Mouse (Mus musculus): Measurements from ENCODE around the gene E130308A19Rik. TPM values are rescaled to one million over a fixed set of nuclear protein-coding genes. Genes with fewer than 3 reads are reported as not detected.

E130308A19Rik gene
- polyA plus RNA-seq, 1 experiment: 5.7 TPM

- TF ChIP-seq GATA1 (IDR thresholded peaks at IDR 0.05; ENCODE audit: low read length): no peak
Observed at GRCm38 (mm10) chr4:59802107-59802506, 176.1 kb downstream of the E130308A19Rik start.

DNA sequence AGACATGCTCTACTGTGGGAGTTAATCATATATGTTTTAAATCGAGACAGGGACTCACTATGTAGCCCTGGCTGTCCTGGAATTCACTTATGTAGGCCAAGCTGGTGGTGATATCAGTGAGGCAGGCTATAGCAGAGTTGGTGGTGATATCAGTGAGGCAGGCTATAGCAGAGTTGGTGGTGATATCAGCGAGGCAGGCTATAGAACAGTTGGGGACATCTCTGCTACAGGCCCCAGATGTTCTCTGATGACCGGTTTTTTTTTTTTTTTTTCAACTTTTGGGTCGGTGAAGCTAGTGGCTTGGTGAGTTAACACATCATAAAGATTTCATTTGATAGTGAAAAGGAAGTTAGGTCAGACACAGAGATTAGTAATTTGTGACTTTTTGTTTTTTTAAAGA is 176.8 kb downstream of the E130308A19Rik start:
- peak; percentile 45 for TF ChIP-seq GATA1 (IDR thresholded peaks at IDR 0.05; ENCODE audit: low read length)

DNA sequence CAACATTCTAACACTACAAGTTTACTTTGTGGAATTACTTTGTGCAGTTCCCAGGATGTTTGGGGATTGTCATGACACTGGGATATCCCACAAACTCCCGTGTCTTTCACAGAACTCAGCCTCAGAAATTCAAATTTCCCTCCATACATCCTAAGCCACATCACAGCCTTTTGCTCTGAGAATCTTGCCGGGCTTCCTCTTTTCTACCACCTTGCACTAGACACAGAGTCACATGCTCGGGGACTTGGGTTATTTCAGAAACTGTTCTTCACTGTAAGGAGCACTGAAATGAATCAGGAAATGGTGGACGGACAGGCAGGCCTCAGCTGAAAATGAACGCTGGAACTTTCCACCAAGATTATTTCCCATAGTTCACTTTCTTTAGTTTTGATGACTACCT is 177.3 kb downstream of the E130308A19Rik start:
- TF ChIP-seq GATA1 (IDR thresholded peaks at IDR 0.05; ENCODE audit: low read length): no peak

GRCm38 (mm10) chr4:59804754-59805153 is 178.7 kb downstream of the E130308A19Rik start:
- TF ChIP-seq GATA1 (IDR thresholded peaks at IDR 0.05; ENCODE audit: low read length): no peak

- no peak for TF ChIP-seq GATA1 (IDR thresholded peaks at IDR 0.05; ENCODE audit: low read length)
Observed at GRCm38 (mm10) chr4:59805181-59805967, 179.4 kb downstream of the E130308A19Rik start, which contains the start of gene Snx30. Snx30 (plus strand) TSS chr4:59805840.

GRCm38 (mm10) chr4:59805968-59806878 is 180.2 kb downstream of the E130308A19Rik start:
- TF ChIP-seq GATA1 (IDR thresholded peaks at IDR 0.05; ENCODE audit: low read length): no peak

- no peak for TF ChIP-seq GATA1 (IDR thresholded peaks at IDR 0.05; ENCODE audit: low read length)
Observed at GRCm38 (mm10) chr4:59806879-59807195, 180.8 kb downstream of the E130308A19Rik start.

DNA sequence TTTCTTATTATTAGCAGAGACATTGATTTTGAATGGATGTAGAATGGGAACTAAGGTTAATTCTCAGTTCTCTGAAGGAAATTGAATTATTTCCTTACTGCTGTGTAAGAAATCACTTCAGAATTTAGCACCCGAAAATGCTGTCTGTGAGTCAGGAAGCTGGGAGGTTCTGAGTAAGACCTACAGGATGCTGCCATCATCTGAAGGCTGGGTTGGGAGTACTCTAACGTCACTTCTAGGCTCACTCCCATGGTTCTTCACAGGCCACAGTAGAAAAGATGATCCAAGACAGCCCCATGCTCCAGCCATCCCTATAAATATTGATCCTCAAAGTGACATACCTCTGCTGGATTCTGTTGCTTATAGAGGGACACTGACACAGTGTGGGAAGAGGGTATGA is 181.5 kb downstream of the E130308A19Rik start:
- TF ChIP-seq GATA1 (IDR thresholded peaks at IDR 0.05; ENCODE audit: low read length): no peak

DNA sequence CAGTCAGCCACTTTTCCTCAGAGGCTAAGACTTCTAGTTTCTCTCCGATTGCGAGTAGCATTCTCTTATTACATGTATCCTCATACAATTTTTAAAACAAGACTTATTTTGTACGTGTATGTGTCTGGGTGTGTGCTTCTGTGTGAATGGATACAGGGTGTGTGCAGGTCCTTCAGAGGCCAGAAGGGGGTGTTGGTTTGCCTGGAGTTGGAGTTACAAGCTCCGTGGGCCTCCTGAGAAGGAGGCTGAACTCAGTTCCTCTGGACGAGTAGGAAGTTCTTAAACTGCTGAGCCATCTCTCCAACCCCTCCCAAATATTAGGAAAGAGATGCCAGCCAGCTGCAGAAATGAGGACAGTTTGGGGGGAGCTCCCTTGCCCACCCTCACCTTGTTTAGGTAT is 182.4 kb downstream of the E130308A19Rik start:
- TF ChIP-seq GATA1 (IDR thresholded peaks at IDR 0.05; ENCODE audit: low read length): no peak

Other genes starting within 250 kb of the E130308A19Rik start
- 2.2 and 2.8 TPM in 2 replicates for gene Susd1, start 187.6 kb upstream of the E130308A19Rik start, polyA plus RNA-seq (2012)
- 83.2 and 94.6 TPM in 2 replicates for gene Ptbp3, start 76.8 kb upstream of the E130308A19Rik start, polyA plus RNA-seq (2012)
- gene Hsdl2, start 44.6 kb upstream of the E130308A19Rik start, polyA plus RNA-seq (2012): 1.8 and 2.6 TPM in 2 replicates
- gene Inip, start 175.4 kb downstream of the E130308A19Rik start, polyA plus RNA-seq (2012): 23.1 and 31.7 TPM in 2 replicates
- 6.0 and 10.2 TPM in 2 replicates for gene Snx30, start 179.6 kb downstream of the E130308A19Rik start, polyA plus RNA-seq (2012)